Mouse (Mus musculus) kidney, postnatal 0 days (tissue): Measurements from ENCODE around the gene Zfp541. TPM values are rescaled to one million over a fixed set of nuclear protein-coding genes. Genes with fewer than 3 reads are reported as not detected.

Source experiments
- ATAC-seq: fragments of 200-750 bp; cut with Nextera tagmentation; replicated peaks from 2 replicates; pipeline ENCODE4 v1.8.0; 2017; ENCODE audit warnings: low read depth, moderate number of reproducible peaks, moderate TSS enrichment, moderate library complexity; ENCODE audit not compliant: low FRiP score
- DNase-seq: peaks from one replicate; pipeline ENCODE4 v3.0.0-alpha.2; 2016; ENCODE audit warnings: low spot score
- H3K27ac ChIP-seq: fragments of 300-500 bp; sonication (generic); 2 replicates; pipeline ENCODE4 v1.5.1; 2014; ENCODE audit warnings: mild to moderate bottlenecking
- H3K27me3 ChIP-seq: fragments of 300-500 bp; sonication (generic); 2 replicates; pipeline ENCODE4 v1.6.1; 2014; ENCODE audit warnings: low read length, mixed read lengths; ENCODE audit not compliant: insufficient read depth
- H3K36me3 ChIP-seq: fragments of 300-500 bp; sonication (generic); 2 replicates; pipeline ENCODE4 v1.6.1; 2014; ENCODE audit warnings: low read length, mixed read lengths; ENCODE audit not compliant: insufficient read depth
- H3K4me1 ChIP-seq: fragments of 300-500 bp; sonication (generic); replicated peaks from 2 replicates; pipeline ENCODE4 v1.6.1; 2014; ENCODE audit warnings: antibody characterized with exemption, low read length, mixed read lengths; ENCODE audit not compliant: insufficient read depth
- H3K4me2 ChIP-seq: fragments of 300-500 bp; sonication (generic); 2 replicates; pipeline ENCODE4 v1.6.1; 2014; ENCODE audit warnings: mild to moderate bottlenecking, low read length, moderate library complexity, mixed read lengths
- H3K4me3 ChIP-seq: fragments of 300-500 bp; sonication (generic); replicated peaks from 2 replicates; pipeline ENCODE4 v1.5.1; 2014; ENCODE audit warnings: low read depth, low read length
- H3K9ac ChIP-seq: fragments of 300-500 bp; sonication (generic); 2 replicates; pipeline ENCODE4 v1.6.1; 2014; ENCODE audit warnings: low read depth, low read length
- H3K9me3 ChIP-seq: fragments of 300-500 bp; sonication (generic); replicated peaks from 2 replicates; pipeline ENCODE4 v1.6.1; 2016; ENCODE audit warnings: low read length, inconsistent platforms, mixed read lengths
- CTCF ChIP-seq: IDR thresholded peaks from 2 replicates; pipeline ENCODE4 v1.5.1; 2016; ENCODE audit warnings: antibody characterized with exemption, low read depth, mild to moderate bottlenecking, moderate library complexity
- WGBS: fragments of 180-500 bp; shearing (Covaris S2); extraction: QIAGEN DNeasy Blood & Tissue Kit; methylation state at CpG from one replicate; pipeline ENCODE4 v1.1.7; 2014; 5-methylcytosine and 5-hydroxymethylcytosine counted together
- polyA plus RNA-seq: library from polyadenylated mRNA; unstranded; fragments of >200 nt; fragmentation: Nextera tagmentation; extraction: Ambion mirVana; gene quantifications from 2 replicates; pipeline ENCODE4 v1.2.1, GENCODE M21; 2015

Zfp541 gene
- polyA plus RNA-seq, 1 experiment from 2014 or later: 0.05 TPM

DNA sequence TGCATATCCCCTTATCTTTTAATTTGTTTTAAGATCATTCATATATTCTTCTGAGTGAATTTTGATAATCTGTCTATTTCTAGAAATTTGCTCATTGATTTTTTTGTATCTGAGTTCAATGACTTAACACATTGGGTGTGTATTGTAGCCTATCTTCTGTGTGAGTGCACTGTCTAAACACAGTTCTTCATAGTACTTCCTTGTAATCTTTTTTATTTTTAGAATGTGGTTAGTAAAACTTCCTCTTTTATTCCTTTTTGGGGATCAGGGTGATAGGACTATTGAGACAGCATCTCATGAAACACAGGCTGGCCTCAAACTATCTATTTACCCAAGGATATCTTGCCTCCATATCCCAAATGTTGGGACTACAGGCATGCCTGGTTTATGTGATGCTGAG, 9.2 kb downstream of the Zfp541 start:
- Histone ChIP-seq H3K36me3 (no peaks in the 10 kb centered on the region), H3K9me3 (no peaks in the 10 kb centered on the region), H3K9ac (no peak overlapping the region), H3K4me3 (no peak overlapping the region), H3K27ac (no peak overlapping the region), H3K27me3 (no peaks in the 10 kb centered on the region), H3K4me2 (no peak overlapping the region), H3K4me1 (no peaks in the 10 kb centered on the region)
- DNase-seq (no peak), ATAC-seq (no peak)
- TF ChIP-seq CTCF: no peak

DNA sequence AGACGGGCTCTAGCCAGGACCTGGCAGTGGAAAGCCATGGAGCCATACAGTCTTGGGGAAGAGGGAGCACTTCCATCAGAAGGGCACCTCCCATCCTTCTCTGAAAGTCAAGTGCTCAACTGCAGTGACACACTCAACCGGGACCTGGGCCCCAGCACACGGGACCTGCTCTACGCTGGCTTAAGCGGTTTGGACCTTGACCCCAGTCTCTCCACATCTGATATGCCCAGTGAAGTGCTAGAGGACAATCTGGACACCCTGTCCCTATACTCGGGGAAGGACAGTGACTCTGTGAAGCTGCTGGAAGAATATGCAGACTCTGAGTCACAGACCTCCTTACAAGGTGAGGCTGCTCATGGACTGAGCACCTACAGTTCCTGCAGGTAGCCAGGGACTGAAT, 10.3 kb downstream of the Zfp541 start:
- no peak overlapping the region for H3K4me3 ChIP-seq
- TF ChIP-seq CTCF: no peak
- ATAC-seq (0 out of 2 replicates have a peak, but pooled peaks have one; percentile 49), DNase-seq (no peak)
- H3K36me3 ChIP-seq: no peaks in the 10 kb centered on the region
- H3K9ac ChIP-seq: no peak overlapping the region
- no peaks in the 10 kb centered on the region for H3K4me1 ChIP-seq
- WGBS: 82% methylated on average over 6 of the region's 6 CpGs
- H3K27me3 ChIP-seq: no peaks in the 10 kb centered on the region
- H3K4me2 ChIP-seq: no peak overlapping the region
- no peak overlapping the region for H3K27ac ChIP-seq
- no peaks in the 10 kb centered on the region for H3K9me3 ChIP-seq

DNA sequence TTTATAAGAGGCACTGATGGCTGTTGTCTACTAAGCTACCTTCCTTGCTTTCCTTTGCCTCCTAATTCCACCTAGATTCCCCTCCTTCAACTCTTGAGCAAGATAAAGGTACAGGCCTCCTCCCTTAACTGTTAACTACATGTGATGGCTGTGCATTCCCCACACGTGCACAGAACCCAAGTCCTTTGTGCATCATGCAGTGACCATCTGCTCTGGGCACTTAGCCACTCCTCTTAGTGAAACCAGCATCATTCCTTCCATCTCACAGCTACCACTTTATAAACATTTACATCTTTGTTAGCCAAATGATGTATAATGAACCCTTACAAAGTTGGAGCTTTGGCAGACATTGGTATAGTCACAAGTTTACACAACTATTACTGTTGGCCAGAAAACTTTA, 18.3 kb downstream of the Zfp541 start:
- ATAC-seq (no peak), DNase-seq (no peak)
- 55% methylated on average over 1 of the region's 1 CpGs for WGBS
- no peaks in the 10 kb centered on the region for H3K36me3 ChIP-seq
- no peak overlapping the region for H3K4me3 ChIP-seq
- H3K4me2 ChIP-seq: no peak overlapping the region
- H3K4me1 ChIP-seq: no peaks in the 10 kb centered on the region
- no peak overlapping the region for H3K27ac ChIP-seq
- no peak overlapping the region for H3K9ac ChIP-seq
- no peaks in the 10 kb centered on the region for H3K27me3 ChIP-seq
- H3K9me3 ChIP-seq: no peaks in the 10 kb centered on the region
- no peak for TF ChIP-seq CTCF

DNA sequence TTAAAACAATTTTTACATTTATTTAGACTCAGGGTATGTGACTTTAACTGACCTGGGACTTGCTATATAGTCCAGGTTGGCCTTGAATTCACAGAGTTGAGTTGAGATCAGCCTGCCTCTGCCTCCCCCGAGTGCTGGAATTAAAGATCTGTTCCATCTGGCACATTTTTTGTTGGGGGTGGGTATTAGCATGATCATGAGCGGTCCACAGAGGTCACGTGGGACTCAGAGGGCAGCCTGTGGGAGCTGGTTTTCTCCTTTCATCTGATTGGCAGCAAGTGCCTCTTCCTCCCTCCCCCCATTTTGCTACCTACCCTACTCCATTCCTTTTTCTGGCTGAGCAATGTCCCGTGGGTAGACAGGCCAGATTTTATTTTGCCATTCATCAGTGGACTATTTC, 19.0 kb downstream of the Zfp541 start:
- TF ChIP-seq CTCF: no peak
- Histone ChIP-seq H3K4me1 (no peaks in the 10 kb centered on the region), H3K27ac (no peak overlapping the region), H3K27me3 (no peaks in the 10 kb centered on the region), H3K9me3 (no peaks in the 10 kb centered on the region), H3K4me2 (no peak overlapping the region), H3K4me3 (no peak overlapping the region), H3K36me3 (no peaks in the 10 kb centered on the region), H3K9ac (no peak overlapping the region)
- no peak for ATAC-seq
- DNase-seq: no peak
- 65% methylated on average over 4 of the region's 4 CpGs for WGBS

DNA sequence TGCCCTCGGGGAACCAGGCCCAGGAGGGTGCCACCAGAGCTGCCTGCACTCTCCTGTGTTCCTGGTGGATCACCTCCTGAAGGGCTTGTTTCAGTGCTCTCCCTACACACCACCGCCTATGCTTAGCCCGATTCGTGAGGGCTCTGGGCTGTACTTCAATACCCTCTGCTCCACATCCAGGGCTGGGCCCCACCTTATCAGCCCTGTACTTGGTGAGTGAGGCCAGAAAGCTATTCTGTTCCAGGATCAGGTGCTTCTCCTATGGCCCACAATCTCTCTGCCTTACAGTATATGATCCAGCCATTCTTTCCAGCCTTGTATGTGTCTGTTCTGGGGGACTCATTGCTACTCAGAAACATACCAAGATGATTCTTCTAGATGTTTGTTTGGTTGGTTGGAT, 21.7 kb downstream of the Zfp541 start:
- WGBS: 57% methylated on average over 4 of the region's 4 CpGs
- Histone ChIP-seq H3K4me3 (no peak overlapping the region), H3K4me2 (no peak overlapping the region), H3K27me3 (no peaks in the 10 kb centered on the region), H3K9me3 (no peaks in the 10 kb centered on the region), H3K27ac (no peak overlapping the region), H3K36me3 (no peaks in the 10 kb centered on the region), H3K9ac (no peak overlapping the region), H3K4me1 (no peaks in the 10 kb centered on the region)
- ATAC-seq (no peak), DNase-seq (no peak)
- no peak for TF ChIP-seq CTCF

DNA sequence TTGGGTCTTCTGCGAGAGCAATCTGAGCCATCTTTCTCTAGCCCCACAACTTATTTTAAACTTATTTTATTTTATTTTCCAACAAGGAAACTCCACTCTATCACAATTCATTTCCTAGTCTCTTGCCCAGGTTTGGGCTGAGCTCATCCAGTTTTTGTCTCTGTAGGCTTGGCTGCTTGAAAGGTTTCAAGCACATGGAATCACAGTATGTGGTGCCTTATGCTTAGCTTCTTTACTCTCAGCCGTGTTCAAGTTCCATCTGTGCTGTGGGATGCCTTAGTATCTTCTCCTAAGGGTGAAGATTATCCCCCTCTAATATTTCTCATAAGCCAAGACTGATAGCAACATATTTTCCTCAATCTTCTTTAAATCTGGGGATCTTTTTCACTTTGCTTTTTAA, 26.0 kb downstream of the Zfp541 start:
- ATAC-seq (no peak), DNase-seq (no peak)
- Histone ChIP-seq H3K9ac (no peak overlapping the region), H3K4me3 (no peak overlapping the region), H3K36me3 (no peaks in the 10 kb centered on the region), H3K27ac (no peak overlapping the region), H3K9me3 (no peaks in the 10 kb centered on the region), H3K4me2 (no peak overlapping the region), H3K4me1 (no peaks in the 10 kb centered on the region), H3K27me3 (no peaks in the 10 kb centered on the region)
- 72% methylated on average over 2 of the region's 2 CpGs for WGBS
- no peak for TF ChIP-seq CTCF

DNA sequence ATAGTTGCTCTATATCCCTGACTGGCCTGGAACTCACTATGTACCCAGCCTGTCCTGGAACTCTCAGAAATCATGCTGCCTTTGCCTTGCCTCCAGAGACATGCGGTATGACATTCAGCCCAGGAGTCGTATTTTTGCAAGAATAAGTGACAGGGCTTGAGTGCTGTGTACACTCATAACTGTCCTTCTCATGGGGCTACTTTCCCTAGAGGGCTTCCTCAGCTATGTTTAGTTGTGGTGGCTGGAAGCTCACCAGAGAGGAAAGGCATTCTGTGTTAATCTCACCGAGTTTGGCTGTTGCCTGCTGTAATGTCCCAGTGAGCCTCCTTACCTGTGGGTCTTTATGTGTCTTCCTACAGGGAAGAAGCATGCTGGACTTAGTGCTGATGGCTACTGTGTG, 33.0 kb downstream of the Zfp541 start:
- Histone ChIP-seq H3K9me3 (no peaks in the 10 kb centered on the region), H3K4me1 (peaks cover 4% of the 10 kb centered on the region), H3K27me3 (no peaks in the 10 kb centered on the region), H3K9ac (no peak overlapping the region), H3K4me3 (no peak overlapping the region), H3K27ac (no peak overlapping the region), H3K36me3 (no peaks in the 10 kb centered on the region), H3K4me2 (no peak overlapping the region)
- ATAC-seq (no peak), DNase-seq (no peak)
- 68% methylated on average over 3 of the region's 3 CpGs for WGBS
- TF ChIP-seq CTCF: no peak
